Mouse (Mus musculus) liver, embryonic 14.5 days (tissue): ENCODE measurements at regions not wholly inside any gene's neighbourhood (a gene's known extent, or its start where the extent isn't known, plus 50 kb on each side); places are given as distances from the start of the nearest gene placed in this dataset.

ENCODE experiments used
- CTCF ChIP-seq: IDR thresholded peaks from 2 replicates; pipeline ENCODE4 v1.5.1; 2016; ENCODE audit warnings: antibody characterized with exemption, low read depth, control low read depth
- EP300 ChIP-seq: IDR thresholded peaks from 2 replicates; pipeline ENCODE4 v1.6.1; 2016; ENCODE audit warnings: antibody characterized with exemption, low read depth

DNA sequence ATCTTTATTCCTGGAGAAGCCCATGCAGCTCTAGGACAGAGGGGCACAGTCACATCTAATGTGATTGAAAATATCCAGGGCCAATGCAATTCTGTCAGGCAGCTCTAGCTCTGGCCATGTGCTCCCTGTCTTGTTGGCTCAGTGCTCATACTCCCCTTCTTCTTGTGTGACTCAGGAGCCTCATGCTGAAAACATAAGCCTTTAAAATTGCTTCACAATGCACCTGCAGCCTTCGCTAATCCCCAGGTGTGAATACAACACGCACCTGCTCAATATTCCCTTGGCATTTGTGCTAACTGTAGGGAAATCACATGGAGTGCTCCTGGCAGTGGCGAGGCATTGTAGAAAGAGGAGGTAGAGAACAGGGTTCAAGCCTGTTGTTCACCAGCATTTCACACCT lies 242.0 kb downstream of the Emx2 start:
- no peak for TF ChIP-seq EP300
- no peak for TF ChIP-seq CTCF
